ENCODE assay signal across 27 mouse cellular contexts in genomic region chr19:23024821-23025220, GRCm38 (mm10).
DNase-seq lines count a peak whose midpoint lies in the region; ATAC-seq and TF ChIP-seq lines count a peak whose summit lies in the region.
"Had no signal": no experiment of that assay in that cellular context is flagged by ENCODE, and none has a peak within 500 bp of the region (broad histone marks: within the 10 kb centered on the region; RNA-seq: fewer than 3 reads in every experiment).

No protein-coding gene starts in this region.

- H3K9ac ChIP-seq in heart, postnatal 0 days (replicated peaks; ENCODE audit: low read depth, low read length), result no peak overlapping the region
- H3K9ac ChIP-seq in liver, adult 2 months (ENCODE audit: low read depth, low read length), result no peak overlapping the region
- no peak overlapping the region for H3K9ac ChIP-seq in liver, embryonic 11.5 days (ENCODE audit: low read depth, low read length)
- H3K9ac ChIP-seq in stomach, postnatal 0 days (ENCODE audit: low read length), result no peak overlapping the region
- H3K9ac ChIP-seq: embryonic facial prominence, embryonic 13.5 days; forebrain, embryonic 12.5 days; forebrain, embryonic 15.5 days; heart, embryonic 13.5 days; hindbrain, embryonic 13.5 days had no signal

- TF ChIP-seq POLR2A in liver, adult 2 months (IDR thresholded peaks at IDR 0.05; ENCODE audit: extremely low read depth, insufficient read depth, low read length), result no peak

- H3K36me3 ChIP-seq in heart, postnatal 0 days (replicated peaks; ENCODE audit: control insufficient read depth, insufficient read depth, low read length), result no peaks in the 10 kb centered on the region
- no peaks in the 10 kb centered on the region for H3K36me3 ChIP-seq in liver, adult 2 months (ENCODE audit: control insufficient read depth, insufficient read depth, low read length)
- H3K36me3 ChIP-seq in liver, embryonic 11.5 days (ENCODE audit: control insufficient read depth, insufficient read depth, low read length), result no peaks in the 10 kb centered on the region
- no peaks in the 10 kb centered on the region for H3K36me3 ChIP-seq in stomach, postnatal 0 days (ENCODE audit: control insufficient read depth, insufficient read depth, low read length)
- H3K36me3 ChIP-seq: embryonic facial prominence, embryonic 10.5 days; embryonic facial prominence, embryonic 13.5 days; forebrain, embryonic 12.5 days; forebrain, embryonic 15.5 days; heart, embryonic 10.5 days; heart, embryonic 13.5 days; hindbrain, embryonic 10.5 days; hindbrain, embryonic 13.5 days had no signal

- no peak for DNase-seq in heart, postnatal 0 days (ENCODE audit: low spot score)
- no peak for DNase-seq in heart, postnatal 4 days
- peak; percentile 99 for DNase-seq in liver, adult 2 months (ENCODE audit: extremely low read depth, low read depth, low spot score)
- DNase-seq in liver, embryonic 11.5 days (ENCODE audit: low spot score), result no peak
- no peak for DNase-seq in Patski (ENCODE audit: low read depth, low spot score)
- no peak for DNase-seq in stomach, postnatal 0 days (ENCODE audit: low spot score)
- DNase-seq: adrenal gland, adult 8-10 months; adrenal gland, postnatal 25 days; cerebellum, adult 11-12 months; cerebellum, adult 8-10 months; cerebellum, postnatal 10 days; cerebellum, postnatal 36 days; embryo, embryonic 11 days; gastrocnemius, postnatal 14 days; heart, adult 11 months had no signal

- H3K4me1 ChIP-seq in heart, postnatal 0 days (ENCODE audit: control insufficient read depth, insufficient read depth), result peaks cover 25% of the 10 kb centered on the region
- H3K4me1 ChIP-seq in liver, adult 2 months (ENCODE audit: control insufficient read depth, insufficient read depth, low read length), result peaks cover 7% of the 10 kb centered on the region; the same call in 1 of the 2 replicates
- no peaks in the 10 kb centered on the region for H3K4me1 ChIP-seq in liver, embryonic 11.5 days (replicated peaks; ENCODE audit: control insufficient read depth, insufficient read depth, low read length)
- no peaks in the 10 kb centered on the region for H3K4me1 ChIP-seq in stomach, postnatal 0 days (replicated peaks; ENCODE audit: control insufficient read depth, insufficient read depth)
- H3K4me1 ChIP-seq: embryonic facial prominence, embryonic 10.5 days; embryonic facial prominence, embryonic 13.5 days; forebrain, embryonic 12.5 days; forebrain, embryonic 15.5 days; hindbrain, embryonic 10.5 days; hindbrain, embryonic 13.5 days had no signal

- H3K9me3 ChIP-seq in heart, postnatal 0 days (replicated peaks; ENCODE audit: control insufficient read depth, low read length), result no peaks in the 10 kb centered on the region
- no peaks in the 10 kb centered on the region for H3K9me3 ChIP-seq in liver, embryonic 11.5 days (ENCODE audit: control insufficient read depth, low read length)
- H3K9me3 ChIP-seq in stomach, postnatal 0 days (ENCODE audit: control insufficient read depth, low read length), result no peaks in the 10 kb centered on the region
- H3K9me3 ChIP-seq: embryonic facial prominence, embryonic 10.5 days; embryonic facial prominence, embryonic 13.5 days; forebrain, embryonic 12.5 days; forebrain, embryonic 15.5 days; heart, embryonic 10.5 days; heart, embryonic 13.5 days; hindbrain, embryonic 10.5 days; hindbrain, embryonic 13.5 days had no signal

- H3K4me2 ChIP-seq in heart, postnatal 0 days (ENCODE audit: low read depth, low read length), result no peak overlapping the region
- H3K4me2 ChIP-seq in liver, embryonic 11.5 days, result no peak overlapping the region
- H3K4me2 ChIP-seq in stomach, postnatal 0 days (replicated peaks; ENCODE audit: low read depth), result no peak overlapping the region
- H3K4me2 ChIP-seq: embryonic facial prominence, embryonic 13.5 days; forebrain, embryonic 12.5 days; forebrain, embryonic 15.5 days; heart, embryonic 13.5 days; hindbrain, embryonic 13.5 days had no signal

- TF ChIP-seq CTCF in heart, postnatal 0 days (IDR thresholded peaks at IDR 0.05; ENCODE audit: low read depth), result no peak
- TF ChIP-seq CTCF in liver, adult 2 months (IDR thresholded peaks at IDR 0.05; ENCODE audit: low read depth, low read length), result peak; percentile 24; the same call in 1 of the 2 replicates
- TF ChIP-seq CTCF in Patski (IDR thresholded peaks at IDR 0.05), result peak; percentile 7
- 0 out of 2 replicates have a peak, but pooled peaks have one; percentile 7 for TF ChIP-seq CTCF in stomach, postnatal 0 days (IDR thresholded peaks at IDR 0.05; ENCODE audit: low read depth)

- in situ Hi-C loops in Patski (cut with MboI; ENCODE audit: low pct_unique_long_range_greater_than_20kb), result no loop called here

- H3K27ac ChIP-seq in heart, postnatal 0 days (ENCODE audit: low read depth), result peak overlapping the region; percentile 46; the same call in 1 of the 2 replicates
- H3K27ac ChIP-seq in liver, adult 2 months (replicated peaks; ENCODE audit: insufficient read depth, low read depth, low read length), result no peak overlapping the region
- H3K27ac ChIP-seq in liver, embryonic 11.5 days (ENCODE audit: low read depth, low read length), result no peak overlapping the region
- H3K27ac ChIP-seq in stomach, postnatal 0 days (replicated peaks), result no peak overlapping the region
- H3K27ac ChIP-seq: embryonic facial prominence, embryonic 10.5 days; embryonic facial prominence, embryonic 13.5 days; forebrain, embryonic 12.5 days; forebrain, embryonic 15.5 days; heart, embryonic 10.5 days; heart, embryonic 13.5 days; hindbrain, embryonic 10.5 days; hindbrain, embryonic 13.5 days had no signal

- 86% methylated on average over 4 of the region's 4 CpGs for WGBS in heart, postnatal 0 days
- 37% methylated on average over 4 of the region's 4 CpGs for WGBS in liver, adult 2 months
- WGBS in liver, embryonic 11.5 days, result 79% methylated on average over 4 of the region's 4 CpGs
- 65% methylated on average over 4 of the region's 4 CpGs for WGBS in stomach, postnatal 0 days

- CTCF ChIA-PET in Patski (lab: Charles Lee), result no interaction called here

- POLR2A ChIA-PET in Patski (lab: Charles Lee), result no interaction called here

- no peak for TF ChIP-seq EP300 in heart, postnatal 0 days (IDR thresholded peaks at IDR 0.05; ENCODE audit: low read depth)
- no peak for TF ChIP-seq EP300 in stomach, postnatal 0 days (optimal IDR thresholded peaks at IDR 0.05)

- no peaks in the 10 kb centered on the region for H3K27me3 ChIP-seq in heart, postnatal 0 days (ENCODE audit: control insufficient read depth, insufficient read depth, low read length)
- no peaks in the 10 kb centered on the region for H3K27me3 ChIP-seq in liver, adult 2 months (ENCODE audit: control insufficient read depth, insufficient read depth, low read length)
- H3K27me3 ChIP-seq in liver, embryonic 11.5 days (replicated peaks; ENCODE audit: control insufficient read depth, insufficient read depth, low read length), result no peaks in the 10 kb centered on the region
- no peaks in the 10 kb centered on the region for H3K27me3 ChIP-seq in Patski
- no peaks in the 10 kb centered on the region for H3K27me3 ChIP-seq in stomach, postnatal 0 days (ENCODE audit: control insufficient read depth, insufficient read depth, low read length)
- H3K27me3 ChIP-seq: embryonic facial prominence, embryonic 13.5 days; forebrain, embryonic 12.5 days; forebrain, embryonic 15.5 days; heart, embryonic 13.5 days; hindbrain, embryonic 13.5 days had no signal

- ATAC-seq in heart, postnatal 0 days (ENCODE audit: insufficient read depth, low read depth), result no peak
- no peak for ATAC-seq in liver, embryonic 11.5 days (replicated peaks; ENCODE audit: low FRiP score)
- no peak for ATAC-seq in Patski
- no peak for ATAC-seq in stomach, postnatal 0 days (ENCODE audit: low FRiP score, low TSS enrichment)
- ATAC-seq: activated CD4-positive, CD25-positive, alpha-beta regulatory T cell, adult 4 months; CD4-positive, CD25-positive, alpha-beta regulatory T cell, adult 4 months; forebrain, embryonic 15.5 days; hindbrain, embryonic 16.5 days had no signal

- H3K79me2 ChIP-seq in liver, adult 2 months (ENCODE audit: control insufficient read depth, insufficient read depth, low read length), result no peaks in the 10 kb centered on the region

- H3K4me3 ChIP-seq in heart, postnatal 0 days (ENCODE audit: low read depth, low read length), result no peak overlapping the region
- no peak overlapping the region for H3K4me3 ChIP-seq in liver, adult 2 months (ENCODE audit: insufficient read depth, low read depth, low read length)
- no peak overlapping the region for H3K4me3 ChIP-seq in liver, embryonic 11.5 days (ENCODE audit: low read depth, low read length)
- no peak overlapping the region for H3K4me3 ChIP-seq in stomach, postnatal 0 days (ENCODE audit: low read depth, low read length)
- H3K4me3 ChIP-seq: embryonic facial prominence, embryonic 10.5 days; embryonic facial prominence, embryonic 13.5 days; erythroblast, embryonic 14.5 days; forebrain, embryonic 12.5 days; forebrain, embryonic 15.5 days; heart, embryonic 10.5 days; heart, embryonic 13.5 days; hindbrain, embryonic 10.5 days; hindbrain, embryonic 13.5 days had no signal
